Mouse (Mus musculus) heart, embryonic 16.5 days (tissue): ENCODE data around the gene Tomt. TPM values are rescaled to one million over a fixed set of nuclear protein-coding genes. Genes with fewer than 3 reads are reported as not detected.
"Not testable (repeated sequence)": the region's sequence is repeated elsewhere in the genome, so short reads cannot be mapped to it uniquely, and the experiment has no call there.

ENCODE experiments used
- ATAC-seq: fragments of 200-750 bp; cut with Nextera tagmentation; replicated peaks from 2 replicates; pipeline ENCODE4 v1.8.0; 2017; ENCODE audit warnings: moderate number of reproducible peaks; ENCODE audit not compliant: insufficient read depth, low FRiP score; ENCODE audit errors: extremely low read depth
- H3K27ac ChIP-seq: fragments of 300-500 bp; sonication (generic); 2 replicates; pipeline ENCODE4 v1.5.1; 2014; ENCODE audit warnings: mild to moderate bottlenecking, low read length, control low read depth, moderate library complexity
- H3K27me3 ChIP-seq: fragments of 300-500 bp; sonication (generic); 2 replicates; pipeline ENCODE4 v1.6.1; 2014; ENCODE audit warnings: low read length, mixed read lengths; ENCODE audit not compliant: control insufficient read depth, insufficient read depth
- H3K36me3 ChIP-seq: fragments of 300-500 bp; sonication (generic); 2 replicates; pipeline ENCODE4 v1.6.1; 2014; ENCODE audit not compliant: control insufficient read depth, insufficient read depth
- H3K4me1 ChIP-seq: fragments of 300-500 bp; sonication (generic); 2 replicates; pipeline ENCODE4 v1.6.1; 2014; ENCODE audit warnings: low read length, mixed read lengths; ENCODE audit not compliant: control insufficient read depth, insufficient read depth
- H3K4me2 ChIP-seq: fragments of 300-500 bp; sonication (generic); 2 replicates; pipeline ENCODE4 v1.6.1; 2014; ENCODE audit warnings: low read depth, mild to moderate bottlenecking, control low read depth, low read length
- H3K4me3 ChIP-seq: fragments of 300-500 bp; sonication (generic); 2 replicates; pipeline ENCODE4 v1.5.1; 2014; ENCODE audit warnings: mild to moderate bottlenecking, control low read depth, low read length
- H3K9ac ChIP-seq: fragments of 300-500 bp; sonication (generic); 2 replicates; pipeline ENCODE4 v1.6.1; 2014; ENCODE audit warnings: low read length, control low read depth
- H3K9me3 ChIP-seq: fragments of 300-500 bp; sonication (generic); replicated peaks from 2 replicates; pipeline ENCODE4 v1.6.1; 2016; ENCODE audit warnings: low read length; ENCODE audit not compliant: control insufficient read depth
- WGBS: fragments of 180-500 bp; shearing (Covaris S2); extraction: QIAGEN DNeasy Blood & Tissue Kit; methylation state at CpG from one replicate; pipeline ENCODE4 v1.1.7; 2014; 5-methylcytosine and 5-hydroxymethylcytosine counted together
- polyA plus RNA-seq: library from polyadenylated mRNA; unstranded; fragments of >200 nt; fragmentation: Nextera tagmentation; extraction: Ambion mirVana; gene quantifications from 2 replicates; pipeline ENCODE4 v1.2.1, GENCODE M21; 2015

Tomt gene
- polyA plus RNA-seq, 1 experiment from 2014 or later, result not detected

- Histone ChIP-seq H3K9ac (no peak overlapping the region), H3K4me3 (no peak overlapping the region), H3K4me2 (no peak overlapping the region), H3K27ac (no peak overlapping the region), H3K27me3 (no peaks in the 10 kb centered on the region), H3K36me3 (no peaks in the 10 kb centered on the region), H3K9me3 (no peaks in the 10 kb centered on the region), H3K4me1 (peaks cover 18% of the 10 kb centered on the region)
- WGBS, result 89% methylated on average over 4 of the region's 4 CpGs
- no peak for ATAC-seq
These were observed 31.4 kb upstream of the Tomt start for GRCm38 (mm10) chr7:101937569-101937968.

GRCm38 (mm10) chr7:101936996-101937395, 30.8 kb upstream of the Tomt start:
- H3K4me2 ChIP-seq, result no peak overlapping the region
- peaks cover 21% of the 10 kb centered on the region for H3K4me1 ChIP-seq
- ATAC-seq, result no peak
- 97% methylated on average over 4 of the region's 4 CpGs for WGBS
- no peaks in the 10 kb centered on the region for H3K36me3 ChIP-seq
- H3K27me3 ChIP-seq, result no peaks in the 10 kb centered on the region
- no peaks in the 10 kb centered on the region for H3K9me3 ChIP-seq
- no peak overlapping the region for H3K27ac ChIP-seq
- no peak overlapping the region for H3K4me3 ChIP-seq
- no peak overlapping the region for H3K9ac ChIP-seq

- Histone ChIP-seq H3K4me1 (peaks cover 21% of the 10 kb centered on the region), H3K9ac (no peak overlapping the region), H3K9me3 (no peaks in the 10 kb centered on the region), H3K27ac (no peak overlapping the region), H3K36me3 (no peaks in the 10 kb centered on the region), H3K4me2 (no peak overlapping the region), H3K4me3 (no peak overlapping the region), H3K27me3 (no peaks in the 10 kb centered on the region)
- WGBS, result 85% methylated on average over 4 of the region's 4 CpGs
- ATAC-seq, result no peak
These were observed 29.8 kb upstream of the Tomt start for GRCm38 (mm10) chr7:101935957-101936356.

- H3K4me1 ChIP-seq, result peaks cover 21% of the 10 kb centered on the region
- peak within 1 kb of the TSS; percentile 70 for H3K27ac ChIP-seq
- peak within 1 kb of the TSS; percentile 79 for H3K4me2 ChIP-seq
- H3K4me3 ChIP-seq, result peak within 1 kb of the TSS; percentile 82
- H3K9ac ChIP-seq, result peak within 1 kb of the TSS; percentile 86
- under 1% methylated on average over 40 of the region's 40 CpGs for WGBS
- ATAC-seq, result peak; percentile 97
- H3K36me3 ChIP-seq, result no peaks in the 10 kb centered on the region
- H3K27me3 ChIP-seq, result no peaks in the 10 kb centered on the region
- H3K9me3 ChIP-seq, result no peaks in the 10 kb centered on the region
These were observed 27.6 kb upstream of the Tomt start, which contains the start of the genes Lrrc51 and Numa1 for GRCm38 (mm10) chr7:101933751-101934240. Gene Lrrc51 (minus strand): TSS chr7:101933895. Gene Numa1 (plus strand): TSS chr7:101934111.

GRCm38 (mm10) chr7:101933300-101933699, 27.1 kb upstream of the Tomt start:
- Histone ChIP-seq H3K4me1 (peaks cover 21% of the 10 kb centered on the region), H3K4me3 (peak overlapping the region; percentile 82), H3K27me3 (no peaks in the 10 kb centered on the region), H3K9ac (peak overlapping the region; percentile 78), H3K4me2 (peak overlapping the region; percentile 79), H3K9me3 (no peaks in the 10 kb centered on the region), H3K27ac (peak overlapping the region; percentile 70), H3K36me3 (no peaks in the 10 kb centered on the region)
- ATAC-seq, result peak; percentile 33; the same call in 1 of the 2 replicates
- WGBS, result 4% methylated on average over 15 of the region's 15 CpGs

GRCm38 (mm10) chr7:101932551-101932950, 26.4 kb upstream of the Tomt start:
- ATAC-seq, result no peak
- H3K36me3 ChIP-seq, result no peaks in the 10 kb centered on the region
- peaks cover 21% of the 10 kb centered on the region for H3K4me1 ChIP-seq
- no peak overlapping the region for H3K27ac ChIP-seq
- WGBS, result 71% methylated on average over 1 of the region's 1 CpGs
- H3K9me3 ChIP-seq, result no peaks in the 10 kb centered on the region
- H3K27me3 ChIP-seq, result no peaks in the 10 kb centered on the region
- no peak overlapping the region for H3K4me3 ChIP-seq
- peak overlapping the region; percentile 8; the same call in 1 of the 2 replicates for H3K4me2 ChIP-seq
- no peak overlapping the region for H3K9ac ChIP-seq

GRCm38 (mm10) chr7:101928093-101928492, 21.9 kb upstream of the Tomt start:
- no peaks in the 10 kb centered on the region; the same call in 1 of the 2 replicates for H3K9me3 ChIP-seq
- no peak overlapping the region for H3K9ac ChIP-seq
- no peaks in the 10 kb centered on the region for H3K27me3 ChIP-seq
- H3K4me1 ChIP-seq, result peaks cover 6% of the 10 kb centered on the region; the same call in 1 of the 2 replicates
- no peak overlapping the region for H3K27ac ChIP-seq
- ATAC-seq, result no peak
- H3K36me3 ChIP-seq, result no peaks in the 10 kb centered on the region
- no peak overlapping the region for H3K4me3 ChIP-seq
- WGBS, result 74% methylated on average over 3 of the region's 3 CpGs
- H3K4me2 ChIP-seq, result no peak overlapping the region

GRCm38 (mm10) chr7:101925892-101926291, 19.7 kb upstream of the Tomt start:
- not testable (repeated sequence) for H3K4me2 ChIP-seq

GRCm38 (mm10) chr7:101918071-101918470, 11.9 kb upstream of the Tomt start:
- no peak overlapping the region for H3K4me3 ChIP-seq
- WGBS, result 6% methylated on average over 1 of the region's 1 CpGs
- no peak overlapping the region for H3K4me2 ChIP-seq
- H3K9ac ChIP-seq, result no peak overlapping the region
- peaks cover 12% of the 10 kb centered on the region for H3K36me3 ChIP-seq
- H3K9me3 ChIP-seq, result no peaks in the 10 kb centered on the region
- H3K27ac ChIP-seq, result no peak overlapping the region
- peak; percentile 69 for ATAC-seq
- no peaks in the 10 kb centered on the region for H3K4me1 ChIP-seq
- H3K27me3 ChIP-seq, result no peaks in the 10 kb centered on the region

More at GRCm38 (mm10) chr7:101925892-101926291, 19.7 kb upstream of the Tomt start:
- not testable (repeated sequence) for H3K27ac ChIP-seq, ATAC-seq, H3K4me1 ChIP-seq, H3K9me3 ChIP-seq, H3K36me3 ChIP-seq, H3K9ac ChIP-seq, H3K27me3 ChIP-seq, H3K4me3 ChIP-seq
